Mouse (Mus musculus): Measurements from ENCODE around the gene Gm49601.
A peak's percentile ranks its signal among the peaks of the same experiment; 100 is the strongest.

Gm49601 gene

DNA sequence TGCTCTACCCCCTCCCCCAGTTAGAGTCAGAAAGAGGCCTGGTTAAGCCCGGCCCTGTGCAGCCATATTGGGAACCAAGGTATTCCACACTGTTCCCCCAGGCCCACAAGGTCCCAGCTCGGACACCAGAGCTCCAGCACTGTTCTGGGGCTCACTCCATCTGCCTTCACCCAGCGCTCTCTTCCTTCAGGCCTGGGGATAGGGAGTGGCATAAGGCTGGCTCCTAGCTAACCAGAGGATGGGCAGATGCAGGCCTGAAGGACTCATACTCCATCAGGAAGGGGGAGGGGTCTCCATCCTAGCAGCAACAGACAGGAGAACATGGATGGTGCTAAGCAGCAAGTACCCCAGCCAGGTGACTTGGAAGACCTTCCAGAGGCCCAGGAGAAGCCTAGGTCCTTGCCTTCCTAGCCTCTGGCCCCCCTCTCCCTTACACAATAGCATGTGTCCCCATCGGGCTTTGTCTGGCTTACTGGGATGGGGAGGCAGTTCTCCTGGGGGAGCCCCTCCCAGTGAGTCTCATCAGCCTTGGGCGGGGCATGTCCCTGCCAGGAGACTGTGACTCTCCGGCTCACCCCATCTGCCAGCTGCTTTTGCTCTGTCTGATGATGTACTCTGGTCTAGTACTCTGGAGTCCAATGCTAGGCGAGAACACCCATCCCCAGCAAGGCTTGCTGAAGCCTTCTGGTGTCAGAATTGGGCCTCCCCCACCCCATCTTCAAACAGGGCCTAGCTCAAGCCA is 2.1 kb upstream of the Gm49601 start:
- H3K9me3 ChIP-seq (ENCODE audit: low read length), result no peaks in the 10 kb centered on the region; the same call in 1 of the 2 replicates
- TF ChIP-seq NANOG (IDR thresholded peaks at IDR 0.05; ENCODE audit: borderline replicate concordance, low read length), result no peak
- no peak for TF ChIP-seq CTCF (conservative IDR thresholded peaks at IDR 0.05; ENCODE audit: low read length)
- TF ChIP-seq POU5F1 (IDR thresholded peaks at IDR 0.05; ENCODE audit: borderline replicate concordance, low read length), result no peak
- peaks cover 95% of the 10 kb centered on the region for H3K27me3 ChIP-seq (ENCODE audit: insufficient read depth, low read length)
- H3K36me3 ChIP-seq (ENCODE audit: insufficient read depth, low read length), result no peaks in the 10 kb centered on the region
- H3K4me1 ChIP-seq (replicated peaks; ENCODE audit: low read depth, low read length), result peaks cover 50% of the 10 kb centered on the region
- H3K4me3 ChIP-seq (replicated peaks; ENCODE audit: low read length), result 0 out of 2 replicates have a peak overlapping the region, but pooled peaks have one; percentile 77

DNA sequence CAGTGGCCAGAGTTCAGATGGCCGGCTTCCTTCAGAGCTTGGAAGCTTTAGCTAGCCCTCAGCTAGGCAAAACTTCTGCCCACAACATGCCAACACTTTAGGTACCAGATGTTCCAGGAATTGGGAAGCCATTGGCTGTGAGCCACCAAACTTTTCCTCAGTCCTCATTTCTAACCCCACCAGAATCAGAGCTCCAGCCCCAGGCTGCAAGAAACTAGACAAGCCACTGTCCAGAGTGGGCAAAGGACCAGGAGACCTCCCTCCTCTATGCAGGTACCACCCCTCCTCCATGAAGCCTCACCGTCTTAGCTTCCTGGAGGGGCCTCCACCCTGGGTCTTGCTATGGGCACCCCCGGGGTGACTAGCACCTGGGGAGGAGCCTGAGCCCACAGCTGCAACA is 936 bp upstream of the Gm49601 start:
- Histone ChIP-seq H3K27me3 (ENCODE audit: insufficient read depth, low read length) (peaks cover 95% of the 10 kb centered on the region), H3K9me3 (ENCODE audit: low read length) (no peaks in the 10 kb centered on the region; the same call in 1 of the 2 replicates), H3K4me1 (replicated peaks; ENCODE audit: low read depth, low read length) (peaks cover 57% of the 10 kb centered on the region), H3K4me3 (replicated peaks; ENCODE audit: low read length) (peak overlapping the region; percentile 77; the same call in 1 of the 2 replicates), H3K36me3 (ENCODE audit: insufficient read depth, low read length) (no peaks in the 10 kb centered on the region)
- TF ChIP-seq NANOG (IDR thresholded peaks at IDR 0.05; ENCODE audit: borderline replicate concordance, low read length) (no peak), CTCF (conservative IDR thresholded peaks at IDR 0.05; ENCODE audit: low read length) (no peak), POU5F1 (IDR thresholded peaks at IDR 0.05; ENCODE audit: borderline replicate concordance, low read length) (no peak)

DNA sequence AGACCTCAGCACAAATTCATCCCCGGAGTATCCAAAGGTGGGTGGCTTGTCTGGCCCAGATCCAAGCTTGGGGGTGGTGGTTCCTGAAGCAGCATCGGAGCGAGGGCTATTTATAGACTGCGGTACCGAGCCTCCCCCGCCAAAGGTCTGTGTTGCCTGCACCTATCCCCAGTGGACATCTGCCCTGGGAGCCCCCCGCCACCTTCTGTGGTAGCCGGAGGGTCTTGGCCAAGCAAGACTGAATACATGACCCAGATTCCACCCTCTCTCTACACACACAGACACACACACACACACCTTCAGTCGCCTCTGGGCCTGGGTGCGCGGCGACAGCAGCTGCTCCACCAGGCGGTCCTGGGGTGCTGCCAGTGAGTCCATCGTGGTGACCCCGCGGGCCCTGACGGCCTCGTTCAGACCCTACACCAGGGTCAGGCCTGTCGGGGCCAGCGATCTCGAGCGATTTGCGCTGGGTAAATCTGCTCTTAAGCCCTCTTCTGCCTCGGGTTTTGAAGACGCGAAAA is 376 bp downstream of the Gm49601 start:
- TF ChIP-seq POU5F1 (IDR thresholded peaks at IDR 0.05; ENCODE audit: borderline replicate concordance, low read length) (no peak), CTCF (conservative IDR thresholded peaks at IDR 0.05; ENCODE audit: low read length) (no peak), NANOG (IDR thresholded peaks at IDR 0.05; ENCODE audit: borderline replicate concordance, low read length) (no peak)
- no peaks in the 10 kb centered on the region; the same call in 1 of the 2 replicates for H3K9me3 ChIP-seq (ENCODE audit: low read length)

DNA sequence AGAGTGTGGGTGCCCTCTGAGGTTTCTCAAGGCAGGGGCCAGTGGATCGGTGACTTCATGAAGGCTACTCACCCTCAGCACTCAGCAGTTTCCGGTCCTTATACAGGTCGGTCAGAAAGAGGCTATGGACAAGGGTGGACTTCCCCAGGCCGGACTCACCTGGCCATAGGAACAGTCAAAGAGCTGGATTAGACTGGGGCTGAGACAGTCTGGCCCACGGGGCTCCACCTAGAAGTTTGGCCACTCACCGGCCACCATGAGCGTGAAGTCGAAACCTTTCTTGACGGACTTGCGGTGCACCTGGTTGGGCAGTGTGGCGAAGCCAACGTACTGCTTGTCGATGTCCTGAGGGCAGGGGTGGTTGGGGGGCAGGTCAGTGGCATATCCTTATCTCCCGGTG is 1.1 kb downstream of the Gm49601 start:
- Histone ChIP-seq H3K27me3 (ENCODE audit: insufficient read depth, low read length) (peaks cover 96% of the 10 kb centered on the region), H3K36me3 (ENCODE audit: insufficient read depth, low read length) (no peaks in the 10 kb centered on the region), H3K9me3 (ENCODE audit: low read length) (no peaks in the 10 kb centered on the region; the same call in 1 of the 2 replicates), H3K4me3 (replicated peaks; ENCODE audit: low read length) (no peak overlapping the region), H3K4me1 (replicated peaks; ENCODE audit: low read depth, low read length) (peaks cover 70% of the 10 kb centered on the region)
- TF ChIP-seq NANOG (IDR thresholded peaks at IDR 0.05; ENCODE audit: borderline replicate concordance, low read length), result no peak
- no peak for TF ChIP-seq POU5F1 (IDR thresholded peaks at IDR 0.05; ENCODE audit: borderline replicate concordance, low read length)
- no peak for TF ChIP-seq CTCF (conservative IDR thresholded peaks at IDR 0.05; ENCODE audit: low read length)

More for the DNA sequence above, 376 bp downstream of the Gm49601 start:
- Histone ChIP-seq H3K4me3 (replicated peaks; ENCODE audit: low read length) (peak overlapping the region; percentile 77), H3K4me1 (replicated peaks; ENCODE audit: low read depth, low read length) (peaks cover 68% of the 10 kb centered on the region), H3K27me3 (ENCODE audit: insufficient read depth, low read length) (peaks cover 97% of the 10 kb centered on the region), H3K36me3 (ENCODE audit: insufficient read depth, low read length) (no peaks in the 10 kb centered on the region)

DNA sequence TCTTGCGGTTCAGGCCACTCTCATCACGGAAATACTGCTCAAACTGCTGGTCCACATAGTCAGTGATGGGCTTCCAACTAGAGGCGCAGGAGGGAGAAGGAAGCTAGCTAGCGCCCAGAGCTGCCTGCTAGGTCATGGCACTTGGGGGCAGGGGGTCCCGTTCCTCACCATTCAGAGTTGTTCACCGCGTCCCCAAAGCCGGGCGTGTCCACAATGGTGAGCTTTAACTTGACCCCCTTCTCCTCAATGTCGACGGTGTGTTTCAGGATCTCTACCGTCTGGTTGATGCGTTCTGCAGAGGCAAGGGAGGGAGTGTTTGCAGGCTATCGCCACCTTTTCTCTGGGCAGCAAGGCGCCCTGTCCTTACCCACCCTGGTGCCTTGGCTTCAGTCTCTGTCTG is 1.6 kb downstream of the Gm49601 start:
- H3K27me3 ChIP-seq (ENCODE audit: insufficient read depth, low read length), result peaks cover 98% of the 10 kb centered on the region
- no peak overlapping the region for H3K4me3 ChIP-seq (replicated peaks; ENCODE audit: low read length)
- H3K9me3 ChIP-seq (ENCODE audit: low read length), result no peaks in the 10 kb centered on the region; the same call in 1 of the 2 replicates
- H3K4me1 ChIP-seq (replicated peaks; ENCODE audit: low read depth, low read length), result peaks cover 70% of the 10 kb centered on the region
- no peaks in the 10 kb centered on the region for H3K36me3 ChIP-seq (ENCODE audit: insufficient read depth, low read length)
- TF ChIP-seq POU5F1 (IDR thresholded peaks at IDR 0.05; ENCODE audit: borderline replicate concordance, low read length), result no peak

DNA sequence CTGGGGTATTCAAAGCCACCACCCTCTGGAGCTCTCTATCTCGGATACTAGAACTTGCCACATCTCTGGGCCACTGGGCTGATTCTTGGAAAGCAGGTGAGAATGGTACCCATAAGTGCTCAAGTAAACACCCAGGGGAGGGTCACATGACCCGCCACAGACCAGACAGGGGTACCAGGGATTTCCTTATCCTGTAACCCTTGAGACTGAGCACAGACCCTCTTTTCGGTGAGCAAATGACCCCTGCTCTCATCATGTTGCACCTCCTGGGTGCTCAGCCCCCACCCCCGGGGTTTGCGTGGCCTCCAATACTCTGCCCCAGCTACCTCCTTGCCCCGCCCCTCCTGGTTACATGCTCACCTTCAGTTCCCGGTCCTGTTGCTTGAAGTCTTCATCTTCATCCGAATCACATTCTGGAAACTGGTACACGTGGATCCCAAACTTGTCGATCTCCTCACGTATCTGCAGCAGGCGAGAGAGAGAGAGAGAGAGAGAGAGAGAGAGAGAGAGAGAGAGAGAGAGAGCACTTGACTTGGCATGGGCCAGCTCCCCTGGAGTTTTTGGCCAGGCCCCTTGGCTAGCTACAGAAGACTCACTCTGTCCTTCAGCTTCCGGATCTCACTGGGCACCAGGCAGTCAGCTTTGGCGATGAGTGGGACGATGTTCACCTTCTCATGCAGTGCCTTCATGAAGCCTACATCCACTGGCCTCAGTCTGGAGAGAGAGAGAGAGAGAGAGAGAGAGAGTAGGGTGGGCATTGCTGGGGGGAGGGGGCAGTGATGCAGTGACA is 2.3 kb downstream of the Gm49601 start:
- TF ChIP-seq POU5F1 (IDR thresholded peaks at IDR 0.05; ENCODE audit: borderline replicate concordance, low read length), result no peak
- no peak for TF ChIP-seq NANOG (IDR thresholded peaks at IDR 0.05; ENCODE audit: borderline replicate concordance, low read length)
- TF ChIP-seq CTCF (conservative IDR thresholded peaks at IDR 0.05; ENCODE audit: low read length), result no peak
- no peaks in the 10 kb centered on the region for H3K36me3 ChIP-seq (ENCODE audit: insufficient read depth, low read length)
- H3K27me3 ChIP-seq (ENCODE audit: insufficient read depth, low read length), result peaks cover 98% of the 10 kb centered on the region
- H3K4me1 ChIP-seq (replicated peaks; ENCODE audit: low read depth, low read length), result peaks cover 66% of the 10 kb centered on the region
- H3K4me3 ChIP-seq (replicated peaks; ENCODE audit: low read length), result no peak overlapping the region
- no peaks in the 10 kb centered on the region; the same call in 1 of the 2 replicates for H3K9me3 ChIP-seq (ENCODE audit: low read length)

DNA sequence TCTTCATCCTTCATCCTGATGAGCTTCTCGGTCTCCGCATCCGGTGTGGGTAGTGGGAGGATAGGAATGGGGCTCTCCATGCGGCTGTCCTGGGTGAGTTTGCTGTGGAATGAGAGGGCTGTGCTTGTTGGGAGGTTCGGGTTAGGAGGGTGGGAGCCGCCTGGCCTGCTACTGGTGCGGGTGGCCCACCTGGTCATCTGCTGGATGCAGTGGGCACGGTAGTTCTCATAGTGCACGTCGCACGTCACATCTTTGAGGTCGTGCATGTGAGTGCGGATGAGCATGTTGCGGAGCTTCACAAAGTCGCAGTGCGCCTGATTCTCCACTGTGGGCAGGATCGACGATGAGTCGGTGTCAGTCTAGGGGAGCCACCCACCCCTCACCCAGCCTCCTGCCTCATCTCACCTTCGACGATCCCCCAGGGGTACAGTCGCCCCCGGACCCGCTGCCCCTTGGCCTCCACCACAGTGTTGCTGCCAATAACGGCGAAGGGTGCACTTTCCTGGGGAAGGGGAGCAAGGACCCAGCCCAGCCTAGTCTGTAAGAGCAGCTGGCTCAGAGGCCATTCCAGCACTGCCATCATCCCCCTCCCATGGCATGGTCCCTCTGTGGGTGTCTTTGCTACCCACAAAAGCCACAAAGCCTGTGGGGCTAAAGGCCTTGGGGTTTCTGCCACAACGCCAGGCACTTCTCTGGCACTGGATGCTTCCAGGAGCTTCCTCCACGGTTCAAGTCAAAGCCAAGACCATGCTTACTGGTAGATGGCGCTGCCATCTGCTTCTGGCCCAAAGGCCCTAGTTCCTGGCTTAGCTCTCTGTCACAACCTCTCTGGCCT is 3.1 kb downstream of the Gm49601 start:
- no peaks in the 10 kb centered on the region for H3K9me3 ChIP-seq (ENCODE audit: low read length)
- H3K36me3 ChIP-seq (ENCODE audit: insufficient read depth, low read length), result no peaks in the 10 kb centered on the region
- H3K4me3 ChIP-seq (replicated peaks; ENCODE audit: low read length), result peak overlapping the region; percentile 13; the same call in 1 of the 2 replicates
- H3K27me3 ChIP-seq (ENCODE audit: insufficient read depth, low read length), result peaks cover 98% of the 10 kb centered on the region
- H3K4me1 ChIP-seq (replicated peaks; ENCODE audit: low read depth, low read length), result peaks cover 58% of the 10 kb centered on the region
- TF ChIP-seq CTCF (conservative IDR thresholded peaks at IDR 0.05; ENCODE audit: low read length), result no peak
- TF ChIP-seq POU5F1 (IDR thresholded peaks at IDR 0.05; ENCODE audit: borderline replicate concordance, low read length), result no peak
- no peak for TF ChIP-seq NANOG (IDR thresholded peaks at IDR 0.05; ENCODE audit: borderline replicate concordance, low read length)

All from E14TG2a.4 (cell line).